Mouse (Mus musculus) erythroblast, adult 5-6 weeks (primary cell): ENCODE results near the gene Cables2. TPM values are rescaled to one million over a fixed set of nuclear protein-coding genes. Genes with fewer than 3 reads are reported as not detected.

Experiments used
- ATAC-seq: replicated peaks from 2 replicates; pipeline ENCODE4 v1.8.0; 2016; ENCODE audit warnings: moderate number of reproducible peaks, mild to moderate bottlenecking, moderate TSS enrichment, inconsistent platforms; ENCODE audit not compliant: poor library complexity, low FRiP score, severe bottlenecking
- total RNA-seq, 2 experiments: library from RNA; stranded (forward) in 1 of 2; stranded (reverse) in 1 of 2; fragments of 150-400 nt in 1 of 2; fragments of 200-764, 138-1000 nt in 1 of 2; gene quantifications; 2 replicates each; pipeline versions ENCODE4 v1.2.3 to v1.2.4; 2015 to 2017; ENCODE audit warnings: low replicate concordance in 2 of 2

Gene Cables2
- total RNA-seq, 2 experiments from 2014 or later = 2.5 to 2.7 TPM

DNA sequence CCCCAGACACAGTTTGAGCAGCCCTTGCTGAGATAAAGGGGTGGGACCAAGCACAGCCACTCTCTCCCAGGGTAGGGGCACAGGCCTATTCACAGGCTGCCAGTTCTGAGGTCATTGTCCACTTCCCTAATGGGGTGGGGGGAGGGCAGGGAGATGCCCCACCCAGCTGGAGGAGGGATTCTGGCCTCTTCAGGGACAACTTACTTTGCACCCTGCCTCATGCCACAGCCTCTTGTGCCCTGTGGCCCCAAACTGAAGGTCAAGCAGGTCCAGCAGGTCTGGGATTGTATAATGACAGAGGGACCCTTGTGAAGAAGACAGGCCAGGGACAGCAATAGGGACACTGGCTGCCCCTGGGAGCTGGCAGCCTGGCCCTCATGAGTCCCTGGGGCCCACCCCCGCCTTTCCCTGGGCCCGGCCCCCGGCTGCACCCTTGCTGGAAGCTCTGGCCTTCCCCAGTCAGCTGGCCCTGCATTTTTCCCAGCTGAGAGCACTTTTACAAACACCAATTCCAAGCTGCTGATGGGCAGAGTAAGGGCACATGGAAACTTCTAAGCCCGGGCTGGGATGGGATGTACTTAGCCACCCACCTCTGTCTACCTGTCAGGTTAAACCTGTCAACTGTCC is 58.8 kb downstream of the Cables2 start:
- ATAC-seq = no peak

DNA sequence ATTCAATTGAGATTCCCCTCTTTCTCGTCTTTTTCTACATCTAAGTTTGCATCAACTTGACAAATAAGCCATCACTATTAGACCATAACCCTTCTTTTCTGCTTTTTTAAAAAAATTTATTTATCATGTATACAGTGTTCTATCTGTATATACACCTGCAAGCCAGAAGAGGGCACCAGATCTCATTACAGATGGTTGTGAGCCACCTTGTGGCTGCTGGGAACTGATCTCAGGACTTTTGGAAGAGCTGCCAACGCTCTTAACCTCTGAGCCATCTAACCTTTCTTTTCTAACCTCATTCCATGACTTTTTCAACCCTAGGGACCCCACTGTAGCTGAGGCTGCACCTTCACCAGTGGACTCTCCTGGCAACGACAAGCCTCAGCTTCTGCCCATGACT is 61.0 kb downstream of the Cables2 start:
- ATAC-seq = no peak

GRCm38 (mm10) chr2:180208976-180209375 is 64.3 kb downstream of the Cables2 start:
- no peak for ATAC-seq

Other genes with a start within 250 kb of the Cables2 start
- 1.7 and 7.3 TPM in 2 replicates for gene Lsm14b, start 248.5 kb downstream of the Cables2 start, total RNA-seq (2015; ENCODE audit: low replicate concordance)
- 1.3 and 10.0 TPM in 2 replicates for gene Lsm14b, start 248.5 kb downstream of the Cables2 start, total RNA-seq (2017; ENCODE audit: low replicate concordance)
- 66.3 and 90.5 TPM in 2 replicates for gene Psma7, start 231.1 kb downstream of the Cables2 start, total RNA-seq (2015; ENCODE audit: low replicate concordance)
- 48.8 and 90.3 TPM in 2 replicates for gene Psma7, start 231.1 kb downstream of the Cables2 start, total RNA-seq (2017; ENCODE audit: low replicate concordance)
- not detected in 2 replicates for gene Ss18l1, start 231.0 kb downstream of the Cables2 start, total RNA-seq (2015; ENCODE audit: low replicate concordance)
- gene Ss18l1, start 231.0 kb downstream of the Cables2 start, total RNA-seq (2017; ENCODE audit: low replicate concordance) = 0.34 and 0.84 TPM in 2 replicates
- not detected in 2 replicates for gene Mtg2, start 202.9 kb downstream of the Cables2 start, total RNA-seq (2015; ENCODE audit: low replicate concordance)
- gene Mtg2, start 202.9 kb downstream of the Cables2 start, total RNA-seq (2017; ENCODE audit: low replicate concordance) = 2.8 and 4.9 TPM in 2 replicates
- gene Hrh3, start 169.0 kb downstream of the Cables2 start, total RNA-seq (2015; ENCODE audit: low replicate concordance) = not detected in 2 replicates
- gene Hrh3, start 169.0 kb downstream of the Cables2 start, total RNA-seq (2017; ENCODE audit: low replicate concordance) = not detected in 2 replicates
- 8.2 and 10.0 TPM in 2 replicates for gene Osbpl2, start 154.2 kb downstream of the Cables2 start, total RNA-seq (2015; ENCODE audit: low replicate concordance)
- gene Osbpl2, start 154.2 kb downstream of the Cables2 start, total RNA-seq (2017; ENCODE audit: low replicate concordance) = 9.2 and 15.2 TPM in 2 replicates
- 13.3 and 28.6 TPM in 2 replicates for gene Adrm1, start 102.0 kb downstream of the Cables2 start, total RNA-seq (2015; ENCODE audit: low replicate concordance)
- 8.5 and 23.9 TPM in 2 replicates for gene Adrm1, start 102.0 kb downstream of the Cables2 start, total RNA-seq (2017; ENCODE audit: low replicate concordance)
- gene Lama5, start 47.6 kb downstream of the Cables2 start, total RNA-seq (2015; ENCODE audit: low replicate concordance) = 1.7 TPM in 1 of 2 replicates, not detected in the other
- gene Lama5, start 47.6 kb downstream of the Cables2 start, total RNA-seq (2017; ENCODE audit: low replicate concordance) = 0.09 and 0.14 TPM in 2 replicates
- 363 and 447 TPM in 2 replicates for gene Rps21, start 16.1 kb downstream of the Cables2 start, total RNA-seq (2015; ENCODE audit: low replicate concordance)
- gene Rps21, start 16.1 kb downstream of the Cables2 start, total RNA-seq (2017; ENCODE audit: low replicate concordance) = 275 and 320 TPM in 2 replicates
- not detected in 2 replicates for gene Rbbp8nl, start 16.4 kb upstream of the Cables2 start, total RNA-seq (2015; ENCODE audit: low replicate concordance)
- not detected in 2 replicates for gene Rbbp8nl, start 16.4 kb upstream of the Cables2 start, total RNA-seq (2017; ENCODE audit: low replicate concordance)
- gene Gata5, start 61.2 kb upstream of the Cables2 start, total RNA-seq (2015; ENCODE audit: low replicate concordance) = not detected in 2 replicates
- gene Gata5, start 61.2 kb upstream of the Cables2 start, total RNA-seq (2017; ENCODE audit: low replicate concordance) = not detected in 2 replicates
- 4.4 and 4.6 TPM in 2 replicates for gene Slco4a1, start 182.7 kb upstream of the Cables2 start, total RNA-seq (2015; ENCODE audit: low replicate concordance)
- gene Slco4a1, start 182.7 kb upstream of the Cables2 start, total RNA-seq (2017; ENCODE audit: low replicate concordance) = 2.4 and 3.2 TPM in 2 replicates
- gene Ntsr1, start 226.5 kb upstream of the Cables2 start, total RNA-seq (2015; ENCODE audit: low replicate concordance) = not detected in 2 replicates
- not detected in 2 replicates for gene Ntsr1, start 226.5 kb upstream of the Cables2 start, total RNA-seq (2017; ENCODE audit: low replicate concordance)